Mouse (Mus musculus) liver, adult 2 months (tissue): Measurements from ENCODE around the gene Aqp1. TPM values are rescaled to one million over a fixed set of nuclear protein-coding genes. Genes with fewer than 3 reads are reported as not detected.
A peak's percentile ranks its signal among the peaks of the same experiment; 100 is the strongest.

Experiments used
- DNase-seq: peaks from one replicate; pipeline ENCODE4 v3.0.0-alpha.2; 2011; ENCODE audit warnings: low read depth, low spot score; ENCODE audit errors: extremely low read depth
- H3K27ac ChIP-seq: fragments of 200-500 bp; replicated peaks from 2 replicates; pipeline ENCODE4 v1.5.1; 2012; ENCODE audit warnings: low read depth, mild to moderate bottlenecking, control low read depth, inconsistent platforms, low read length; ENCODE audit not compliant: insufficient read depth
- H3K27me3 ChIP-seq: fragments of 200-500 bp; 2 replicates; pipeline ENCODE4 v1.6.1; 2012; ENCODE audit warnings: mild to moderate bottlenecking, moderate library complexity, low read length, inconsistent platforms; ENCODE audit not compliant: control insufficient read depth, insufficient read depth
- H3K36me3 ChIP-seq: fragments of 200-500 bp; 2 replicates; pipeline ENCODE4 v1.6.1; 2012; ENCODE audit warnings: low read length, inconsistent platforms; ENCODE audit not compliant: control insufficient read depth, insufficient read depth
- H3K4me1 ChIP-seq: fragments of 200-500 bp; 2 replicates; pipeline ENCODE4 v1.6.1; 2011; ENCODE audit warnings: low read length; ENCODE audit not compliant: control insufficient read depth, insufficient read depth
- H3K4me3 ChIP-seq: fragments of 200-500 bp; 2 replicates; pipeline ENCODE4 v1.5.1; 2011; ENCODE audit warnings: low read depth, mild to moderate bottlenecking, control low read depth, low read length, moderate library complexity; ENCODE audit not compliant: insufficient read depth
- H3K79me2 ChIP-seq: fragments of 200-500 bp; 2 replicates; pipeline ENCODE4 v1.6.1; 2012; ENCODE audit warnings: inconsistent platforms, mild to moderate bottlenecking, low read length, moderate library complexity; ENCODE audit not compliant: control insufficient read depth, insufficient read depth
- H3K9ac ChIP-seq: fragments of 200-500 bp; 2 replicates; pipeline ENCODE4 v1.6.1; 2012; ENCODE audit warnings: low read depth, mild to moderate bottlenecking, control low read depth, inconsistent platforms, low read length
- CTCF ChIP-seq: fragments of 200-500 bp; IDR thresholded peaks from 2 replicates; pipeline ENCODE4 v1.5.1; 2011; ENCODE audit warnings: low read depth, low read length, control low read depth
- POLR2A ChIP-seq: fragments of 200-500 bp; IDR thresholded peaks from 2 replicates; pipeline ENCODE4 v1.6.1; 2011; ENCODE audit warnings: low read length, control low read depth; ENCODE audit not compliant: insufficient read depth; ENCODE audit errors: extremely low read depth
- WGBS: fragments of 180-500 bp; shearing (Covaris S2); methylation state at CpG from one replicate; pipeline ENCODE4 v1.1.7; 2018; 5-methylcytosine and 5-hydroxymethylcytosine counted together
- polyA plus RNA-seq: library from polyadenylated mRNA; depleted of rRNA; stranded (reverse); fragments of >200 nt; gene quantifications from 2 replicates; pipeline ENCODE4 v1.2.3, GENCODE M21; 2012
- total RNA-seq: library from RNA; depleted of rRNA; stranded (reverse); fragments of >200 nt; gene quantifications from 2 replicates; pipeline ENCODE4 v1.2.3, GENCODE M21; 2014

Gene Aqp1
- total and polyA plus RNA-seq, 2 experiments = 88.6 to 91.4 TPM

DNA sequence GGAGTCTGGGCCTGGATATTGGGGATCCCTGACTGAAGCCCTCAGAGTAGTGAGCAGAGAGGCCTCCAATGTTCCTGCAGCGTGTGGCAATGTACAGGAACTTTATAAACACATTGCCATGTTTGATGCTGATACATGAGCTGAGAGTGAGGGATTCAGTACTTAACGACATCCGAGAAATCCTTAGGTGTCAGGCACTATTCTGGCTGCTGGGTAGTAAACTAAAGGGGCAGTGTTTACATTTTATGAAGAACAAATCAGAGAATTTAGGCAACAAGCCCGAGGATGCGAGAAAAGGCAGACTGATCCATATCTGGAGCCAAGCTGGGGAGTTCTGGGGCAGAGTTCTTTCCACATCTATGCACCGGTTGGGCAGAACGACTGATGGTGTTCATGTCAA, 19.3 kb downstream of the Aqp1 start:
- H3K4me3 ChIP-seq = no peak overlapping the region
- 72% methylated on average over 7 of the region's 7 CpGs for WGBS
- 0 out of 2 replicates have a peak, but pooled peaks cover 2% of the 10 kb centered on the region for H3K4me1 ChIP-seq
- no peak for DNase-seq
- no peak overlapping the region for H3K27ac ChIP-seq
- H3K27me3 ChIP-seq = no peaks in the 10 kb centered on the region
- no peaks in the 10 kb centered on the region for H3K36me3 ChIP-seq
- no peak overlapping the region for H3K9ac ChIP-seq
- no peak for TF ChIP-seq CTCF
- no peak for TF ChIP-seq POLR2A
- H3K79me2 ChIP-seq = no peaks in the 10 kb centered on the region

DNA sequence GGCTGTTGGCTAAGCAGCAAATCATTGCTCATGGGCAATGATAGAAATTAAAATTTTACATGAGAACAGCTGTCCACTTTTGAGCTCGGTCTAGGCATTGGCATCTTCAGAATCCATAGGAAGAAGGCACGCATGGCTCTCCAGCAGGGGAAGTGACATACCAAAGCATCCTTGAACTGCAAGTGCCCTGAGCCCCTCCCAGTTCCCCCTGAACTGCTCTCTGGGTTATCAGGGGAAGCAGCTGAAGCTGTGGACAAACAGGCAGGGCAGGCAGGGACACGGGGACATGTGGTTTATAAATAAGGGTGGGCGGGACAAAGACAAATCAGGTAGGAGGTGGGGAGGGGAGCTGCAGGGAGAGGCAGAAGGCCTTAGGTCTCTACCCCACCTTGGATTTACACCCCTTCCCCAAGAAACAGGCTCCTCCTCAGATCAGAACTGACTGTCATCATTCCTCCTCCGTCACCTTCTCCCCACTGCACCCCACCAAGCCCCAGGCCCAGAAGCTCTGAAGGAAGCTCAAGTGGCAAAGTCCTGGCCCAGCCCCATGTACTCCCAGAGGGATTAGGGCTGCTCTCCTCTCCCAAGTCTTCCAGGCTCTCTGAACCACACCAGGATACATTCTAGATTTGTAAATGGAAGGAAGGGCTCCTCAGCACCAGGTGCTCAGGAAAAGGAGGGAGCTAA, 19.9 kb downstream of the Aqp1 start:
- H3K27ac ChIP-seq = no peak overlapping the region
- H3K79me2 ChIP-seq = no peaks in the 10 kb centered on the region
- no peaks in the 10 kb centered on the region for H3K36me3 ChIP-seq
- DNase-seq = no peak
- H3K27me3 ChIP-seq = no peaks in the 10 kb centered on the region
- H3K4me1 ChIP-seq = 0 out of 2 replicates have a peak, but pooled peaks cover 2% of the 10 kb centered on the region
- TF ChIP-seq CTCF = no peak
- no peak for TF ChIP-seq POLR2A
- 66% methylated on average over 5 of the region's 5 CpGs for WGBS
- no peak overlapping the region for H3K4me3 ChIP-seq
- no peak overlapping the region for H3K9ac ChIP-seq

DNA sequence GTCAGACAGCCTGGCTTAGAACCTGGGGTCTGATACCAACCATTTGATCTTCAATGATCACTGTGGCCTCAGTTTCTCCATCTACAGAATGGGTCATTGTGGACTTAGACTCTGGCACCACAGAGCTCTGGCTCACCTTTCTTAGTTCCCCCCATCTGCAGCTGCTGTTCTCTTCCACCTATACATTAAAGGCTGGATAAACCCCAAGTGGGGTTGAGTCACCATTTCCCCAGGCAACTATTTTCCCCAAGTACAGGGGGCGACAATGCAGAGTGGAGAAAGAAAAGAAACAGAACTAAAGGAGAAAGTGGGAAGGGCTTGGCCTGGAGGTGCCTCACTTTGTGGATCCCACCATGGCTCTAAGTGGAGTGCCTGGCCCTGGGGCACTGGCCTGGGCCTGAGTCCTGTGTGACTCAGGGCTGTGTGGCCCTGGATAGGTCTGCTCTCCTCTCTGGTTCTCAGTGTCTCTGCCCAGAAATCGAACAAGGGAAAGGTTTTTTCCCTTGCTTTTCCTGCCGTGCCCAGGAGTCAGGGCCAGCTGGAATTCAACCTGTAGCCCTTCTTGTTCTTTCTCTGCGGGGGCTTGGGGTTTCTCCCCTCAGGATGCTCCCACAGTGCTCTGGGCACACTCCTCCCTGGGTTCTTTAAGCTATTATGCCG, 20.9 kb downstream of the Aqp1 start:
- WGBS = 78% methylated on average over 5 of the region's 5 CpGs
- no peak overlapping the region for H3K4me3 ChIP-seq
- H3K27me3 ChIP-seq = no peaks in the 10 kb centered on the region
- H3K9ac ChIP-seq = no peak overlapping the region
- no peak for DNase-seq
- H3K79me2 ChIP-seq = no peaks in the 10 kb centered on the region
- no peaks in the 10 kb centered on the region for H3K36me3 ChIP-seq
- no peak overlapping the region for H3K27ac ChIP-seq
- no peak for TF ChIP-seq CTCF
- no peak for TF ChIP-seq POLR2A
- H3K4me1 ChIP-seq = 0 out of 2 replicates have a peak, but pooled peaks cover 2% of the 10 kb centered on the region

DNA sequence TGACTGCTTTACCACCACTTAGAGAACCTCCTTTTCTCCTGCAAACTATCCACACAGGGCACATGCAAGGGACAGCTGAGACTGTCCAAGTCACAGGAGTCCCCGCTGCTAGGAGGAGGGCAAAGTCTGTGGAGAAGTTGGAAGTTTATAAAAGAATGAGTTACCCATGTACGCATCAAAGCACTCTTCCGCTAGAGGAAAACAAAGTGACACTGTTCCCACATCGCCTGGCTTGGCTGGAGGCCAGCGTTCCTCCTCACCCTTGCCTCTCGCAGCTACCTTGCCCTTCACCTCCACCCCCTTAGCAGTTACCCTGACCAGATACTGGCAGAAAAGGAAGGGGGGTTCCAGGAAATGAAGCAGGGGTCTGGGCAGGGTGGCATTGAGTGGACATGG, 21.4 kb downstream of the Aqp1 start:
- Histone ChIP-seq H3K4me1 (0 out of 2 replicates have a peak, but pooled peaks cover 2% of the 10 kb centered on the region), H3K27me3 (no peaks in the 10 kb centered on the region), H3K79me2 (no peaks in the 10 kb centered on the region), H3K36me3 (no peaks in the 10 kb centered on the region), H3K9ac (no peak overlapping the region), H3K4me3 (no peak overlapping the region), H3K27ac (no peak overlapping the region)
- WGBS = 36% methylated on average over 6 of the region's 6 CpGs
- peak; percentile 18 for DNase-seq
- TF ChIP-seq CTCF (no peak), POLR2A (no peak)

DNA sequence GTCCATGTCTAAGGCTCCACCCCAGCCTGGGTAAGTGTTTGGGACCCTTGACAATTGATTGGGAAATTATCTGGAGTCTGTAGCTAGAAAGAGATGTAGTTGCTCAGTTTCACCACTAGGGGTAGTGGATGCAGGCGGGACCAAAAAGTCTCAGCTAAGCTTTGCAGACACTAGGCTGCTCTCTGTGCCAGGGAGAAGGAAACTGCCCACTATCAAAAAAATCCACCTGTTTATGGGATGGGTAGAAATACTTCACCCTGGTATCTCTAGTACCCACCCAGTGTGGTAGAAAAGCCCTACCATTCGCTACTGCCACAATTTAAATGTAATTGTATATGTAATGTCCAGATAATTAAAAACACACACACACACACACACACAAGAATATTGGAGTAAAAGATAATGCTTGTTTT, 22.5 kb downstream of the Aqp1 start:
- peak; percentile 24 for DNase-seq
- no peaks in the 10 kb centered on the region for H3K79me2 ChIP-seq
- 0 out of 2 replicates have a peak, but pooled peaks cover 2% of the 10 kb centered on the region for H3K4me1 ChIP-seq
- H3K36me3 ChIP-seq = no peaks in the 10 kb centered on the region
- H3K27ac ChIP-seq = no peak overlapping the region
- TF ChIP-seq CTCF (peak; percentile 51; the same call in 1 of the 2 replicates), POLR2A (no peak)
- no peaks in the 10 kb centered on the region for H3K27me3 ChIP-seq
- WGBS = 37% methylated on average over 2 of the region's 2 CpGs
- no peak overlapping the region for H3K9ac ChIP-seq
- H3K4me3 ChIP-seq = no peak overlapping the region

DNA sequence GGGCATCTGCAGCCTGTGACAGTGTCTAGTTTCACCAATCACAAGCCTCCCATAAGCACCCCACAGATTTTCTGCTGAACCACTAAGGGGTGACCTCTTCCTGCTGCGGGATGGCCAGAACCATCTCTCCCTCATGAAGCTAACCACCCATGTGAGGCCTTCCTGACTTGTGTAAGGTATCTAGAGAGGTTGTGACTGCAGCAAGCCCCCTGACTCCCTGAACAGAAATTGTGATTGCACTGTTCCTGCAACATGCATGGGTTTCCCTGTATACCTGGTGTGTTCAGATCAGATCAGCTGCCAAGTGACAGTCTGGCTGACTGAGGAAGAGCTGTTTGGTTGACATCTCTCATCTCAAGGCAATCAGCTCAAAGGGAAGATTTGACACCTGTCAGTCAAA, 26.4 kb downstream of the Aqp1 start:
- no peak overlapping the region for H3K9ac ChIP-seq
- no peaks in the 10 kb centered on the region for H3K36me3 ChIP-seq
- 69% methylated on average over 1 of the region's 1 CpGs for WGBS
- H3K4me3 ChIP-seq = no peak overlapping the region
- no peaks in the 10 kb centered on the region for H3K27me3 ChIP-seq
- no peaks in the 10 kb centered on the region for H3K79me2 ChIP-seq
- DNase-seq = no peak
- 0 out of 2 replicates have a peak, but pooled peaks cover 2% of the 10 kb centered on the region for H3K4me1 ChIP-seq
- TF ChIP-seq CTCF = no peak
- no peak for TF ChIP-seq POLR2A
- no peak overlapping the region for H3K27ac ChIP-seq
